Mouse (Mus musculus): ENCODE data around the gene Lhpp.
A peak's percentile ranks its signal among the peaks of the same experiment; 100 is the strongest.

The Lhpp gene

DNA sequence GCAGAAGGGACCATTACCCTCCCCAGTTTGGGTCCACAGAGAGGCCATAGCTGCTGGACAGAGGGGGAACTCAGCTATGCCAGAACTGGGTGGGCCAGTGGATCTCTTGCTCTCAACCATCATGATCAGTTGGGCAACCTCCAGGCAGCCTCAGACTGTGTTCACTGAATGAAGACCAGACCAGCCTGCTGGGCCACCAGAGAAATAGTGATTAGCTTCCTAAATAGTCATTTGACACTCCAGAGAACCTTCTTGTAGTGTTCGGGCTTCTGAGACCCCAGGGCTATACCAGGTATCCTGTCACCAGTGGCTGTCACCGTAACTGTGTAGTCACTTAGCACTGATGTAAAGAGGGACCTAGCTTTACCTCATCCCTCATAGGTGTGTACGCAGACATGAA lies 71.9 kb downstream of the Lhpp start:
- no peak for DNase-seq (ENCODE audit: low read depth, low spot score)

DNA sequence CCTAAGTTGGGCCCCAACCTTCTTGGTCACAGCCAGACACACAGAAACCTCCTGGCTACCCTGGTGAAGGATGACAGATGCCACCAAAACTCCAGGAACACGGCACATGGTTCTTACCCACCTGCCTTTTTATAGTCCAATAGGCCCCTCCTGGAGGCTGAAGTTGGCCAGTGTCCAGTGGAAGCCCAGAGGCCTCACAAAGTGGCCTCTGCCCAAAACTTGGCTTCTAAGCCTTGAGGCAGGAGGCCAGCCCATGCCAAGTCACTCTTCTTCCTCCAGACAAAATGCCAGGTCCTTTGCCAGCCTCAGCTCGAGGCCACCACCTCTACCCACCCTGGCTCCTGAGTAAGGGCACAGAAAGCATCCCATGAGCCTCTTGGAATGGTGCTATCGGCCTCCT lies 72.5 kb downstream of the Lhpp start:
- DNase-seq (ENCODE audit: low read depth, low spot score): peak; percentile 34

DNA sequence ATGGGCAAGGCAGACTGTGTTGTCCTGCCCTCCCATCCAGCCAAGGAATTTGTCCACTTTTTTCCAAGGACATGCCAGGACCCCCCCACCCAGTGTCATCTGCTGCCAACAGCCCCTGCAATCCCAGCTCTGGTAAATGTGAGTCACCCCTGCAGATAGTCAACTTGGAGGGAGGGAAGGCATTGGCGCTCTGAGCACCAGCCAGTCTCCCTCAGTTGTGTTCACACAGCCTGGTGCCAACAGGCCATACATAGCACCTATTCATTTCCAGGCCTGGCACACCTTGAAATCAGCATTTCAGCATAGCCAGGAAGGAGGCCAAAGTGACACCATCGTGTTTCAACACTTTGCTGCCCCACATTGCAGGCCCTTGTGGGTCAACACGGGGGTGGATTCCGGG lies 73.5 kb downstream of the Lhpp start:
- DNase-seq (ENCODE audit: low read depth, low spot score): peak; percentile 29

DNA sequence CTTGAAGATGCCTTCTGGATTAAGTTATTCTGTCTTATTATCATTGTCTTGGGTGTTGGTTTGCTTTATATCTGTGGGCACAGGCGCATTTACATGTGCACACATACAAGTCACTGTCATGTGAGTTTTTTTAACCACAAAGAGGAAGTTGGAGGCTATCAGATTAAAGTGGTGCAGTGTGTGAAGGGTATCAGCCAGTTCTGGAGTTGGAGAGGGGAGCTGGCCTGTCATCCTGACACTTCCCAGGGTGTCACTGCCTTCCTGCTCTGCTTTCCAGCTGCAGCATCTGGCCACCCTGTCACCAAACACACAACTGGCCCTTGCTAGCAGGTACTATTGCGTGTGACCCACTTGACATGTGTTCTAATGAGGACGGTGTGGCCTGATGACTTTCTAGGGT lies 76.1 kb downstream of the Lhpp start:
- no peak for DNase-seq (ENCODE audit: low read depth, low spot score)

DNA sequence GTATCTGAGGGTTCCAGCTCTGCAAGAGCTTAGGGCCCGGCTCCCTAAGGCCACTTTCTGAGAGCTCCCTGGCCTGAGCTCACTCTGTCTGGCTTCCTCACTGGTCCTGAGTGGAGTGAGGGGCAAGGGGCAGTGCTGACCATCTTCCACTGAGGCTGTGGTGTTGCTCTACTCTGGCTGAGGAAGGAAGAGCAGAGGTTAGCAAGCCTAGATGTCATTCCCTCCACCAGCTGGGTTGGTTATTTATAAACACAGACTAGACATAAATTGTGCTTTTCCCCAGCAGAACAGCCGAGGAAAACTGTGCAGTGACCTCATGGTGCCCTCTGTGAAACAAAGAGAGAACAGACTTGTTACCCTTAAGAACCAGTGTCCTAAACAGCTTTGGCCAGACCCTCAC lies 77.5 kb downstream of the Lhpp start:
- no peak for DNase-seq (ENCODE audit: low read depth, low spot score)

DNA sequence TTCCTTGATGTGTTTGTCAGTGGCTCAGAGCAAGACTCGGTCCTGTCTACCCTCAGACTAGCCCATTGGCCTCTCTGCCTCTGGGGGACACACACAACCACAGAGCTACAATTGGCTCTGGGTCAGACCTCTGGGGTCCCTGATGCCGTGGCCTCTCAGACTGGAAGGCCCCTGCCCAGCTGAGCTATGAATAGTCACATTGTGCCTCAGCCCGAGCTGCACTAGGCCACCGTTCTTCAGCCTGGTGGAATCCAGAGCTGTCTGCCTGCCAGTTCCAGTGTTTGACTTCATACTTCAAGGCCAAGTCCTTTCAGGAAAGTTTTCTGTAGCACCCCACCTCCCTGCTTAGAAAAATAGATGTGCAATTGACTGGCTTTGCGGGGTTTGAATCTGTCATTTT lies 78.3 kb downstream of the Lhpp start:
- peak; percentile 54 for DNase-seq (ENCODE audit: low read depth, low spot score)

DNA sequence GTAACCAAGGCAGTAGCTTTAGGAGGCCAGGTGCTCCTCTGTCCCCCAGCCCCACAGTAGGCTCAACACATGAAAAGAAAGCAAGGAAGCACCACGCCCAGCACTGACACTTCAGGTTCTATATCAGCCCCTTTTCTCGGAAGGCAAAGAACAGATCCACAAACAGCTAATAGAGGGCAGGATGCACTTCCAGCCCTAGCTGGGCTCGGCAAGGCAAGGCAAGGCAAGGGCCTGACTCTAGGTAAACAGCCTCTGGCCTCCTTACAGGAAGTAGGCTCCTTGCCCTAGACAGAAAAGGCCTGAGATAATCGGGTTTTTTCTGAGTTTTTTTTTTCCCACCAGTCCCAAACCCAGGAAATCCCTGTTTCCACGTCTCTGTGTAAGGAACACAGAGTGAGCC lies 79.3 kb downstream of the Lhpp start:
- no peak for DNase-seq (ENCODE audit: low read depth, low spot score)

DNA sequence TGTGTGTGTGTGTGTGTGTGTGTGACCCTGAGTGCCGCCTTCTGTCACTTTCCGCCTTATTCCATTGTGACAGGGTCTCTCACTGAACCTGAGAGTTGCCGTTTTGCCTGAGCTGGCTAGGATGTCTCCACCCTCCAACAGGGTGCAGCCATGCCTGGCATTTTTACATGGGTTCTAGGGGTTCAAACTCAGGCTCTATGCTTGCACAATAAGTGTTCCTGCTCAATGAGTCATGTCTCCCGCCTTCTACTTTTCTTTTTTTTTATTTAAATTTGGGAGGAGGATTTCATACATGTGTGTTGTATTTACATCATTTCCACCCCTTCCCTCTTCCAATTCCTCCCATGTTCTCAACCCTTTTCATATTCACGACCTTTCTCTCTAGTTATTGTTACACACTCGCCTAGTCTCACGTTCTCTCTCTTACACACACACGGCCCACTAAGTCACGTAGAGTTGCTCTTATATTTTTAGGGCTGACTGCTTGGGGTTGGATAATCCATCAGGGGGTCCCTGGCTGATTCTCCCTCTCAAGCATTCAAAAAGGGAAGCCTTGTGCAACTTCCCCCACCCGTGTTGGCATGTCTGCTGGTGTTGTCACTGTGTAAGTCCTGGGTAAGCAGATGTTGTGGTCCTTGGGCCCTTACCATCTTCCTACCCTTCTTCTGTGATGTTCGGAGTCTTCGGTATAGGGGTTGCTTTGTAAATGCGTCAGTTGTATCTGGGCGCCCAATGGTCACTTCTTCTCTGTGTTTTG lies 80.5 kb downstream of the Lhpp start:
- no peak for DNase-seq (ENCODE audit: low read depth, low spot score)

DNA sequence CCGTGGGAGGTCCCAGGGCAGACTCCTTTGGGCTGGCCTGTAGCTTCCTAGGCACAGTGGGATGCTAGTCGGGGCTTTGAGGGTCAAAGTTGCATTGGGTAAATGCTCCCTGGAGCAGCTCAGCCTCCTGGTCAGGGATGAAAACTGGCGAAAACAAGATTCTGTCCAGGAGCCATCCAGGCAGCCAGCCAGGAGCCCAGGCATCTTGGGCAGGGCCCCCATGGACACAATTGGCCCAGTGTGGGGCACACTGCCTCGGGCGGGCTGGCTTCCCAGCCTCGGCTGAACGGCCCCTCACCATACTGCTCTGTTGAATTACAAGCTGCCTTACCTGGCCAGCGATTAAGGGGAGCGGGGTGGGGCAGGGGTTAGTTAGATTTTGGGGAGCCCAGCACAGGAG lies 82.3 kb downstream of the Lhpp start:
- peak; percentile 54 for DNase-seq (ENCODE audit: low read depth, low spot score)

DNA sequence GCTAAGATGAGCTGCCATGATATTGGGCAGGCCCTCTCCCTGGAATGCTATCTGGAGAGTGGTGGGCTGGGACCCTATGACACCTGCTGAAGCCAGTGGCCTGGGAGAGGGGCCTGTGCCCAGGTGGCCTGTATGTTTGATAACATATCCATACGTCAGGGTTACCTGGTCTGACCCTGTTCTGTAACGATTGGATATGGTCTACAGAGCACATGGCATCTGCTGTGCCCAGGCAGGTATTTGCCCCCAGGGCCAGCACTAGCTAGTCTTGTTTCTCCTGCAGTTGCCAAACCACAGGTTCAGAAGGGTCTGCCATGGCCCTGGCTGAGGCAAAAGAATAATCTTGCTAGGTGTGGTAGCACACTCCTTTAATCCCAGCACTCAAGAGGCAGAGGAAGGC lies 83.1 kb downstream of the Lhpp start:
- DNase-seq (ENCODE audit: low read depth, low spot score): no peak

DNA sequence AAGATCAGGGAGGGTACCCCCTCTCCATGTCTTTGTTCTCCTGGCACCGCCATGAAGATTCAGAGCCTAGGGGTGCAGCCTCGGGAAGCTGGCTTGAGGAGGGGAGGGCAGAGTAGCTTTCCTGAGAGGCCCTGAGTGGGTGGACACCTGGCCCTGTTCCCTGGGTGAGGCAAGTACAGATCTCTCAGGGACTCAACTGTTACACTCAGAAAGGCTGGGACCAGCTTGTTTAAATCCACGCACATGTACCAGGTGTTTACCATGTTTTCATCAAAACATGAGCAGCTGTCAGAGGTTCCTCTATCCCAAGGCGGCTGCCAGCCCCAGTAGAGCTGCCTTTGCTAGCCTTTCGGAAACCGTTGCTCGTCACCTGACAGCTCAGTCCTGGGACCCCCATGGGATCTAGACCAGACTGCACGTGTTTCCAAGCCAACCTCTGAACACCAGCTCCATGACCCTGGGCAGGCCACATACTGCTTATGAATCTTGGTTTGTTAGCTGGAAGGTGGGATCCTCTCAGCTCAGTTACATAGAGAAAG lies 86.9 kb downstream of the Lhpp start:
- no peak for DNase-seq (ENCODE audit: low read depth, low spot score)

DNA sequence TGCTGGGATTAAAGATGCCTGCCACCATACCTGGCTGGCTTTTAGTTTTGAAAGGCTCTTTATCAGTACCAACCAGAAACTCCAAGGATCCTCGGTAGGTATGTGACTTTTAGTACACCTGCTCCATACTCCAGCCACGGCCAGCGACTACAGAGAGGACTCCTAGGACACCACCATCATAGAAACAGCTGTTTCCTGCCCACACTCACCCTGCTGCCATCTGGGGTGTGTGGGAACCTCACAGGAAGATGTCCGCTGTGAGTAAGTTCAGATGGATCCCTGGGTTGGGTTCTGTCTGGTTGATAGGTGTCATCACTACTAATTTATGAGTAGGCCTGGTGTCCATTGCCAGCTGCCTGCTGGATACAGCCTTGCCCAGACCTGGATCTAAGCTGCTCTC lies 88.3 kb downstream of the Lhpp start:
- no peak for DNase-seq (ENCODE audit: low read depth, low spot score)

DNA sequence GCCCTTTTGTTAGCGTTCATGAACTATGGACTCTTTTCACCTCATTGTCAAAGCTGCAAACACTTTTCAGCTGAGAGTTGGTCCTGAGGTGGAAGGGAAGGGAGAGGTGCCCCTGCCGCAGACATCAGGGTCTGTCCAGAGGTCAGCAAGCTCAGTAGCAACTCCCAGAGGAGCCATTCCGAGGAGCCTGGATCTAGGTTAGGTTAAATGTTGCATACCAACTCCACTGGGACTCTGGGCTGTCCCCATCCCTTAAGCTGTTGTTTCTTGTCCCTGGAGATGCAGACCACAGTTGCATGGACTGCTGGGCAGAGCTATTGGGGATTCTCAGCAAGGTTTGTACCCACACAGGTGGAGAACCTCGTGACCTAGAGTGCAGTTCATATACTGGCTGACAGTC lies 88.7 kb downstream of the Lhpp start:
- no peak for DNase-seq (ENCODE audit: low read depth, low spot score)

DNA sequence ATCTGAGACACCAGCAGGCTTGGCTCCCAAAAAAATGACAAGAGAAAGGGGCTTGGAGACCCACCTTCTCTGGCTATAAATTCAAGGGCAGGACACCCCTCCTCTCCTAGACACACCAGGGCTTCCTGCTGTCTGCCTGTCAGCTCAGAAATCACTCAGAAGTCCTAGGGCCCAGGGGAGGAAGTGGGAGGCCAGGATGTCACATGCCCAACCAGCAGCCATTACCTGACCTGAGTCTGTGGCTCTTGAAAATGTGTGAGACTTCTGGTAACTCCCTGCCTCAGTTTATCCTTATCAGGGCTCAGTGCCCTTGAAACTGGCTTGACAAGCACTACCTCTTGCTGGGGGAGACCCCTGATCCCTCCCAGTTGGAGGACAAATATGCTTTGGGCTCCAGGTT lies 89.2 kb downstream of the Lhpp start:
- no peak for DNase-seq (ENCODE audit: low read depth, low spot score)

DNA sequence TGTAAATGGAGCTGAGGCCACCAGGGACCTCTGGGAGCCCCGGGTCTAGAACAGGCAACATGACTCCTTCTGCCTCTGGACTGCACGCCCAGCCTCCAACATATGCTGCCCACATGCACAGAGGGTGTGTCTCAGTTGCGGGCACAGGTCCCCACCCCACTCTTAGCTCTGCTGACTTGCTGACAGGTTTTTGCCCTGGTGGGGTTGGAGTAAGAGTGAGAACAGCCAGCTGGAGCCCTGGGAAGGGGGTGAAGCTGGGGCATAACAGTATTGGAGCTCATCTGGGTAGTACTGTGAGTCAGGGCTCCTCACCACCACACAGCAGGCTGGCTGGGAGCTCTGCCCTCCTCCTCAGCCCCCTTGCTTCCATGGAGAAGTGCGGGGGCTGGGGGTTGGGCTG lies 89.7 kb downstream of the Lhpp start:
- peak; percentile 68 for DNase-seq (ENCODE audit: low read depth, low spot score)

DNA sequence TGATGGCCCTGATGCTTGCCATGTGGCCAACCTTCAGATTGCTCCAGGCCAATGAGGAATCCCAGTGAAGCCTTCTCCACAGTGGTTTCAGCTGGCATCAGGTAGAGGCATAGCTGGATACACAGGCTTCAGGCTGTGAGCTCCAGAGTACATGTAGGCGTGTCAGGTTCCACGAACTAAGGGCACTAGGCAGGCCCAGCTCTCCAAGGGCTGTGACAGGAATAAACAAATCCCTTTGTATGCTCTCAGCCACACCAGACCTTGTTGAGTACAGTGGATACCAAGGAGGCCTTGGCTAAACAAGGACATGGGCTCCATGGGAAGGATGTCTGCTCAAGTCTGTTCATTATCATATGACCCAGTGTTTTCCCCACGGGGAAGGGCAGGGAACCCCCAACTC lies 91.0 kb downstream of the Lhpp start:
- DNase-seq (ENCODE audit: low read depth, low spot score): no peak

DNA sequence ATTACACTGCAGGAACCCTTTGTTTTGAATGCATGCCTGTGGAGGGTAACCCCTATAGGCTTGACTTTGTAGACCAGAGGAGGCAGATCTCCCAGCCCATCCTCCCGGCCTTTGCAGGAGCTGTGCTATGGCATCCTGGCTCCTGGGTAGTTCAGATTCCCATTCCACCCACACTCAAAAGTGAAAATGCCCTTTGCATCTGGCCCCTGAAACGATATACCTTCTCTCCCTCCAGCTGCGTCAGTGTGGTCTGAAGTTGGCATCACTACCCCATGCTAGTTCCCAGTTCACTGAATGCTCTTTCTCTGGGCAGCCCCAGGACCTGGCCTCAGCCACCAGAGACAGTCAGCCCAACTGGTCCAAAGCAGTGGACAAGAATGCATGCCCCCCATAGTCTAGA lies 91.6 kb downstream of the Lhpp start:
- no peak for DNase-seq (ENCODE audit: low read depth, low spot score)

DNA sequence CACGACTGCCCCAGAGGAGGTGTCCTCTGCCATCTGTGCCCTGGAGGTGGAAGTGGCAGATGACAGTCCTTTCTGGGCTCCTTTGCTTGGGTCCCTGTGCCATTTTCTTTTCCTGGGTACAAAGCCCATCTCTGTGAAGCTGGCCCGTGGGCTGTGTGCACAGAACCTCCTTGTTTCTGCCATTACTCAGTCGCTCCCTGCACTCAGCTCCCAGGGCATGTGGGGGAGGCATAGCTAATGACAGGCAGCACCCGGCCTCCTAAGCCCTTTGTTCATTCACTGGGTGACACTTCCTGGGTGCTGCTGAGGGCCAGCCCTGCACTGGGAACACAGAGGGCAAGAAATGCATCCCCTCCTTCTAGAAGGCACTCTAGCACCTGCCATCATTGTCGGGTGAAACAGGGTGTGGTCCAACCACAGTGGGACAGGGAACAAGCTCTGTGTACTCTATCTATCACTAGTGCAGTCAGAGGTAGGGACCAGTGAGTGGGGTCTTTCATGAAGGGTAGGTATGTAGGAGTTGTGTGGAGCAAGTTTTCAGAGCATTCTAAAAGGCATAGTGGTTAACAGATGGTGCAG lies 92.1 kb downstream of the Lhpp start:
- DNase-seq (ENCODE audit: low read depth, low spot score): peak; percentile 89

DNA sequence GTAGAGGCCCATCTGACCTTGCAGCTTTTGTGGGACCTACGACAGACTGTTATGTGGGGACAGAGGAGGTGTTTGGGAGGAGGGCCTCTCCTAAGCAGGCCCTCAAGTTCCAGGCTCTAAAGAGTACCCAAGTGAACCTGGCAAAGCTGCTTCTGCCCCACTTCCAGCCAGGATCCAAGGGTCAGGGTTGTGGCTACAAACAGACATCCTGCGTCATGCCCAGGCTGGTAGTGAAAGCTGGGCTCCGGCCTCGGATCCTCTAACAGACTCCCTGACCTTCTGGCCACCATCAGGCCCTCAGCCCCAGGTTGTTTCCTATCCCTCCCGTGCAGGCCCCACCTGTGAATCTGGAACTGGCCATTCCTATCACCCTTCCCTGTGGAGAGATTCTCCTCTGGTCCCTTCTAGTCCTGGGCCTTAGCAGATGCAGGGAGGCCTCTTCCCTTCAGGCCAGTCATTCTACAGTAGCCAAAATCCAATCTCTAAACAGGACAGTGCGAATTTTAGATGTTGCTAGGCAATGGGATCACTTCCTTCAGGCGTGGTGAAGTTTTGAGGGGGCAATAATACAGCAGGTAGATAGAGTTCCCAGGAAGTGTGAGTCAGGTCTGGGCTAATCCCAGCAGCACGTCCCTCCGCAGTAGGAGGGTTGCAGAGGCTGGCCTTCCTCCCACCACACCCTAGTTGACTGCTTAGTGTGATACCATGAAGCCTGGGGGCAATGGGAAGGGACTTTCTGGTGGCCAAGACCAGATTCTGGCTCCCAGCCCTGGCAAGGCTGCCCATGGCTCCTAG lies 93.3 kb downstream of the Lhpp start:
- DNase-seq (ENCODE audit: low read depth, low spot score): no peak

DNA sequence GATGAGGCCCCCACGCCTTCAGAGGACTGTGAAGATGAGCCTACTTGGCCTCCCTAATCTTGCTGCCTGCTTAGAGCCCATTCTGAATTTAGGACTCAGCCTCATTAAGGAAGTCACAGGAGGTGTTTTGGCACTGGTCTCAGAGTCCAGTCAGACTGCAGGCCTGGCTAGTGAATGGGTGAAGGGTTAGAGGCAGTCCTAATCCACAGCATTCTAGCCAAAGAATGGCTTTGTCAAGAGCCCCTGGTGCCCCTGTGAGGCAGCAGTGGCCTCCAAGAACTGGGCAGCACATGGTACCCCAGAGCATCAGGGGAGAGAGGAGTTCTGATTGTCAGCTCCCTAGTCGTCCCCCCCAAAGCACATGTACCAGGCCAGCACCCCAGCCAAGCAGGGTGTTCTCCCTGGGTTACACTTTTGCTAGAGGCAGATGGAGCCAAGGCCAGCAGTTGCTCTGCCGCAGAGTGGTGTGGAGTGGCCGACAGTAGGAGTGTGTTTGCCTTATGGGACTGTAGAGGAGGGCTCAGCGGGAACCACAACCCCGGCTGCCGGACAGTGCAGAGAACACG lies 94.0 kb downstream of the Lhpp start:
- no peak for DNase-seq (ENCODE audit: low read depth, low spot score)

DNA sequence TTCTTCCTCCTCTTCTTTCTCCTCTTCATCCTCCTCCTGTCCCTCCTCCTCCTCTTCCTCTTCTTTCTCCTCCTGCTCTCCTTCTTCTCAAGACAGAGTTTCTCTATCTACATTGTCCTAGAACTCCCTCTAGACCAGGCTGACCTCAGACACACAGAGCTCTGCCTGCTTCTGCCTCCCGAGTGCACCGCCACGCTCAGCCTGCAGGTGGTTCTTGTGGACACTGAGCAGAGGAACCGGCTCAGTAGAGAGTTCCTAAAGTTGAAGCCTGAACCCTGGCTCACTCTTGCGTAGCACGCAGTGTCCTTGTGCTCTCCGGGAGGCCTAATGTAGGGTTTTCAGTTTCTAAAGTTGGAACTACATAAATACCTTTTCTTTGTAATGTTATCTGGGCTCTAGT lies 94.7 kb downstream of the Lhpp start:
- no peak for DNase-seq (ENCODE audit: low read depth, low spot score)

DNA sequence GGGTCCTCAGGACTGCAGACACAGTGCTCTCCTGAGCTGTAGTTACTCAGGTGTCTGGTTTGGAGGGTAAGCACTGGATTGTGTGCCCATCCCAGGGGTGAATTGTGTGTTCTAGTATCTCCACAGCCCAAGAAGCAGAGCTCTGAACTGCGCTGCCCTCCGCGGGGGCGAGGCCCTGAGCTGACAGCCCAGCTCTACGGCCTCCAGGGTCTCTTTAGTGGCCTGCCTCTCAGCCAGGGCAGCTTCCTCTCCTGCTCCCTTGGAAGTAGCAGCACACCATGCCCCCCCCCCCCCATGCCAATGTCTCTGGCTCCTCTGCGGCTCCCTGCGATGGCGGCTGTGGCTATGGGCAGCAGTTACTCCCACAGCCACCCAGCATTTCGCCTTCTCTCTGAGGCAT lies 101.1 kb downstream of the Lhpp start:
- no peak for DNase-seq (ENCODE audit: low read depth, low spot score)
